Mouse (Mus musculus) megakaryocyte, embryonic 14.5 days (primary cell): ENCODE results near the gene Zfp384.
"Not testable (repeated sequence)": the region's sequence is repeated elsewhere in the genome, so short reads cannot be mapped to it uniquely, and the experiment has no call there.

ENCODE experiments used
- FLI1 ChIP-seq: IDR thresholded peaks from 2 replicates; pipeline ENCODE4 v1.6.1; 2012; ENCODE audit warnings: low read length, inconsistent platforms, mixed read lengths
- GATA1 ChIP-seq: IDR thresholded peaks from 3 replicates; pipeline ENCODE4 v1.6.1; 2012; ENCODE audit warnings: mixed read lengths, low read length, inconsistent platforms, borderline replicate concordance

DNA sequence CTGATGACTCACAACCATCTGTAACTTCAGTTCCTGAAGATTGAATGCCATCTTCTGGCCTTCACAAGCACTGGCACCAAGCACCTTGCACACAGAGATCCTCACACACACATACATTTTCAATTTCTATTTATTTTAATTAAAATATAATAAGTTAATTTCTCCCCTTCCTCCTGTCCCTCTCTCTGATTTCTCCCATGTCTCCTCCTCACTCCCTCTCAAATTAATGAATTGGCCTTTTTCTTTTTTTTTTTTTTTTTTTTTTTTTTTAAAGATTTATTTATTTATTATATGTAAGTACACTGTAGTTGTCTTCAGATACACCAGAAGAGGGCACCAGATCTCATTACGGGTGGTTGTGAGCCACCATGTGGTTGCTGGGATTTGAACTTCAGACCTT, 56.3 kb downstream of the Zfp384 start:
- not testable (repeated sequence) for TF ChIP-seq GATA1, FLI1
